Mouse (Mus musculus): ENCODE data around the gene Zfp512b. TPM values are rescaled to one million over a fixed set of nuclear protein-coding genes. Genes with fewer than 3 reads are reported as not detected.

The Zfp512b gene
- 76.7 and 101 TPM in 2 replicates for polyA plus RNA-seq (2012; rRNA removed)

DNA sequence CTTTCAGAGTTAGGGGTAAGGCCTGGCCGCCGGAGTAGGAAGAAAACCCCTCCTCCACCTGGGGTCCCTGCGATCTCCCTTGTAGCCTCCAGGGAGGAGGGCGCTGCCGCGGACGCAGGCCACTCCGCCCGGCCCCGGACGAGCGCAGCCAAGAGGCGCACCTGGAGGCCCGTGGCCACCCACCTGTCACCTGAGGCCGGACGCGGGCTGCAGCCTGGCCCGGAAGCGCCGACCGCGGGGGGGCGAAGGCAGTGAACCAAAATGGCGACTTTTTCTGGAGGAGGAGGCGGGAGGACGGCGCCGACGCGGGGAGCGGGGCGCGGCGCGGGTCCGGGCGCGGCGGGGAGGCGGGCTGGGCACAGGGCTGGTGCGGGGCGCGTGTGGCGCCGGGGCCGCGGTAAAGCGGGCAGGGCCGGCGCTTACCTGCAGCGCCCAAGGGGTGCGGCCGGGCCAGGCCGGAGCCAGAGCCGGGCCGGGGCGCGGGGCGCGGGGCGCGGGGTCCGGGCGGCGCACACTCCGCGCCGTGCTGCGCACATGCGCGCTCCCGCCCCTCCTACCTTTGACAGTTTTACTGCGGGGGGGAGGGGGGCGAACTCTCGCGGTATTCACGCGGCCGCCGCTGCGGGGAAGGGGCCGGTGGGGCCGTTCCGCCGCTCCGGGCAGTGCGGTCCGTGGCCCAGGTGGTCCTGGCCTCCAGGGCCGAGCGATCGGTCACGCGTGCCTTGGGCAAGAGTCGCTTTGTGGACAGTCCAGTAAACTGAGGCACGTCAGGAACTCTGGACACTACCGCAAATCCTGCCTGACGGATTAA is at the start of gene Zfp512b:
TSS of gene Zfp512b (minus strand) at position 573 of the 811 bp plus-strand sequence.
- peak in 1 of 2 experiments; percentile 59 for DNase-seq (ENCODE audit: extremely low spot score in 1 of 2, low spot score in 1 of 2)

DNA sequence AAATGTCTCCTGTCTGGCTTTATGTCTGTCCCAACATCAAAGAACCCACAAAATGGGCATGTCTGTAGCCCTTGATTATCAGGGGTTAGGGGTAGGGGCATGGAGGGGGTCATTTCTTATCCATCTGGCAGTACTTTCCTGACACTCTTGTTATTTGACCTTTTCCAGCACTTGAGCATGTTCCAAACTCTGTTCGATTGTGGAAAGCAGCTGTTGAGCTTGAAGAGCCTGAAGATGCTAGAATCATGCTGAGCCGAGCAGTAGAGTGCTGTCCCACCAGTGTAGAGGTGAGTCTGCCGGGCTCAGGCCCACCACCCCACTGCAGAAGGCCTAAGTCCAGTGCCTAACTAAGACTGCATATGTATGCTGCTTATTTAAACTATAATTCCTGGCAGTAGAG is 43.3 kb upstream of the Zfp512b start:
- DNase-seq (ENCODE audit: extremely low spot score in 1 of 2, low spot score in 1 of 2) = no peak

DNA sequence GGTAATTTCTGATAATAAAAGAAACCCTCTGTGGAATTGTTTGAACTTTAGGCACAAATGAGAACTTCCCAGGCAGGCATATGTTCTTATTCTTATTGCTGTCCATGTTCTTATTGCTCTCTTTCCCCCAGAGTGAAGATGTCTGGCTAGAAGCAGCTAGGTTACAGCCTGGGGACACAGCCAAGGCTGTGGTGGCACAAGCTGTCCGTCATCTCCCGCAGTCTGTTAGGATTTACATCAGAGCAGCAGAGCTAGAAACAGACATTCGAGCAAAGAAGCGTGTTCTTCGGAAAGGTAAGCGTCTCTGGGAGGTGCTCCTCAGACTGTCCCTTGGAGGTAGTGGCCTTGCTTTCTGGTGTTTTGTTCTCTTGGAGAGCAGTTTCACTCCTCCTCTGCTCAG is 40.0 kb upstream of the Zfp512b start:
- no peak for DNase-seq (ENCODE audit: extremely low spot score in 1 of 2, low spot score in 1 of 2)

DNA sequence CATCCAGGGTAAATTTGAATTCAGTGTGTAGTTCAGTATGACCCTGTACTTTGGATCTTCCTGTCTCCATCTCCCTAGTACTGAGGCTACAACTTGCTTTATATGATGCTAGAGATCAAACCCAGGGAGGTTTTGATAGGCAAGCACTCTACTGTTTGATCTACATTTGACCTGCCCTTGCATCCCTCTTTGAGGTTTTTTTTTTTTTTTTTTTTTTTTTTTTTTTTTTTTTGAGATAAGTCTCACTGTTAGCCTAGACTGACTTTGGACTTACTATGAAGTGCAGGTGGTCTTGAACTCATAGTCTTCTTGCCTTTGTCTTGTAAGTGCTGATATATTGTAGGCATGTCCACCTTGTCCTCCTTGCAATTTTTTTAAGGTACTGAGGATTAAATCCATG is 35.9 kb upstream of the Zfp512b start:
- DNase-seq (ENCODE audit: extremely low spot score in 1 of 2, low spot score in 1 of 2) = no peak

DNA sequence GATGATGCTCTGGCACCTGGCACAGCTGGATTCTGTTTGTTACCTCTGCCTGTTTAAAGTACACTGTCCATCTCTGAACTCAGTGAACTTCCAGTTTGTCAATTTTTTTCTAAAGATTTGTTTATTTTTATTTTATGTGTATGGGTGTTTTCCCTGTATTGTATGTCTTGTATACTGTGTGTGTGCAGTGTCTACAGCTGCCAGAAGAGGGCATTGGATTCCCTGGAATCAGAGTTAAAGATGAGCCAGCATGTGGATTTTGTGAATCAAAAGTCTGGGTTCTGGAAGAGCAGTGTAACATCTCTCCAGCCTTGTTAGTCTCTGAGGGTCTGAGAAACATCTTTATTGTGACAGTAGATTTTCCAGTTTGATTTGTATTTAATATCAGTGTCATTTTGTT is 30.8 kb upstream of the Zfp512b start:
- DNase-seq (ENCODE audit: extremely low spot score in 1 of 2, low spot score in 1 of 2) = peak in 1 of 2 experiments; percentile 32

DNA sequence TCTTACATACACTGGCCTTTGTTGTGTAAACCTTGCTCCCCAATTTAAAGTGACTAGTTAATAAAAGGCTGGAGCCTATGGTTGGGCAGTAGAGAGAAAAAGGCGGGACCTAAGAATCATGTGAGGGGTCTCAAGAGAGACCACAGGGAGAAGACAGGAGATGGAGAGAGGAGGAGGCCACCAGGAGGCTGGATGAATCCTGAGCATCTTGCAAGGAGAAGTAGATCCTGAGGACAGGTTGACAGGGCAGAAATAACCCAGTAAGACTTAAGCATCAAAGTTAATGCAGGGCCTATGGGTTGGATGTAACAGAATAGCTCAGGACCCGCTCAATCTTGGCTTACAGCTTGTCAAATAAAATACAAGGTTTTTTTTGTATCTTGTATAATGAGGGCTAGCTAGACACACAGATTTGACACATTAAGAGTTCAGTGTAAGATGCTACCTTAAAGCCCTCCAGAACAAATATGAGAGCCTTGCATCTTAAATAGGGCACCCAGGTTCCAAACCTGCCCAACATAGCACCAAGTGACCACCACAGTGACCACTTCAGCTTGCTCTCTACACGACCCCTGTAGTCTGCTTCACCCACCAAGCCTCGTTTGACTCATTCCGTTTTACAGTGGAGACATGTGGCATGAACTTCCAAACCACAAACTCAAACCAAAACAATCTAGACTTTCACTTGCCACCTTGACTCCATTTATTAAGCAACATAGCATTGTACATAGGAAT is 26.3 kb upstream of the Zfp512b start:
- no peak for DNase-seq (ENCODE audit: extremely low spot score in 1 of 2, low spot score in 1 of 2)

DNA sequence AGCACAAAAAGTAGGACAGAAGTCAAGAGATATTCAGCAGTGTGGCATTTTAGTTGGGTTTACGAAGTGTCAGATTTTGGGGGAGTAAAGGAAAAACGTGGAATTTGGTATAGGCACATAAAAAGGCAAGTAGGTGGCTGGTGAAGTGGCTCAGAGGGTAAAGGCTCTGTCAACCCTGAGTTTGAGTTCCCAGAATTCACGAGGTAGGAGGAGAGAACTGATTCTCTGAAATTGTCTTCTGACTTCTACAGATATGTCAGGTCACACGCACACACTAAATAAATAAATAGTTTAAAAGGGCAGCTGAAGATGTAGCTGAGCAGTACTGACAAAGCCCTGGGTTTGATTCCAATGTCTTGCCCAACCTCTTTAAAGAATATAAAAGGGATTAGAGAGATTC is 9.8 kb upstream of the Zfp512b start:
- no peak for DNase-seq (ENCODE audit: extremely low spot score in 1 of 2, low spot score in 1 of 2)

DNA sequence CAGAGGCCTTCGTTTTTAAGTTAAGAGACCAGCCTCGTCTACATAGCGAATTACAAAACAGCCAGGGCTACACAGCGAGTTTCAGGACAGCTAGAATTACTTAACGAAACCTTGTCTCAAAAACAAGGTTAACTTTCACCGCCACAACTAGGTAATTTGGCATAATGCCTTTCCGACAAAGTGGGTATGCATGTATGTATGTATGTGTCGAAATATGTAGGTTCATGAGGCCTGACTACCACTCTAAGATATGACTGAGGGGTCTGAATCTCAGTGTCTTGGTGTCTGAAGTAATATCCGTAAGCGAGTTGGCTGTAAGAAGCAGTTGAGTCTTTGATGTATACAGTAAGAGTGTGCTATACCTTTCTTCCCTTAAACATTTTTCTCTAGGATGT is 9.1 kb upstream of the Zfp512b start:
- no peak for DNase-seq (ENCODE audit: extremely low spot score in 1 of 2, low spot score in 1 of 2)

DNA sequence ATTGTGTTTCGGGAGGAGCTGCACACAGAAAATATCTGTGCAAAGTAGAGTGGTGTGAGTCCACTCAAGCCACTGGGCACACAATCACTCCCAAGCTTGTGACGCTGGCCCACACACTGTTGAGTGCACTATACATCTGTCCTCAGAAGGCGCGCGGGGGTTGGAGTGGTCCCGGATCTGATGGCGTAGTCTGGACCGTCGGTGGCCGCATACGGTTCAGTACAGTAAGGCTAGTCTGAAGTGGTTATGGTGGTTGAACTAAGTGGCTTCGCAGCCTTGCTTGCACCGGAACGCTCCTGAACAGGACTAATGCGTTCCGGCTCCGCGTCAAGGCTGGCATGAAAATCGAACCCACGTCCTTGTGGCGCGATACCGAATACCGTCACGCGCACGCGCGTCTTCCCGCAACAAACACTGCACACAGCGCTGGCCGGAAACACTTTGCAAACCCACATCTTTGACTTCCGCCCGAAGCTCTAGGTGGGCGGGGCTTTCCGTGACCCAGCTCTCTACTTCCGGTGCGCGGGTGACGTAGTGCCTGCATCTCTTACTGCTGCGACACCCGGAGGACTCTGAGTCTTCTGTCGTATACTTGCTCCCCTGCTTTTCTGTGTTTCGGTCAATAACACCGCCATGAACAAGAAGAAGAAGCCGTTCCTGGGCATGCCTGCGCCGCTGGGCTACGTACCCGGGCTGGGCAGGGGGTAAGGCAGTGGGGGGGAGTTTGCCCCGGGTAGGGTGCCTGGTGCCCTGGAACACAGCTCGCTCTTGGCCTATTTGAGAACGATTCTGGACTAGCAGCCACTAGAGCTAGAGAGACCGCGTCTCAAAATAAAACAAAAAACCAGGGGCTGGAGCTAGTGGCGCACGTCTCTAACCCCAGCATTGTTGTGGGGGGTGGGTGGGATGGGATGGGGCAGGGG is 8.5 kb upstream of the Zfp512b start:
- DNase-seq (ENCODE audit: extremely low spot score in 1 of 2, low spot score in 1 of 2) = peak; percentile 95 to 99

DNA sequence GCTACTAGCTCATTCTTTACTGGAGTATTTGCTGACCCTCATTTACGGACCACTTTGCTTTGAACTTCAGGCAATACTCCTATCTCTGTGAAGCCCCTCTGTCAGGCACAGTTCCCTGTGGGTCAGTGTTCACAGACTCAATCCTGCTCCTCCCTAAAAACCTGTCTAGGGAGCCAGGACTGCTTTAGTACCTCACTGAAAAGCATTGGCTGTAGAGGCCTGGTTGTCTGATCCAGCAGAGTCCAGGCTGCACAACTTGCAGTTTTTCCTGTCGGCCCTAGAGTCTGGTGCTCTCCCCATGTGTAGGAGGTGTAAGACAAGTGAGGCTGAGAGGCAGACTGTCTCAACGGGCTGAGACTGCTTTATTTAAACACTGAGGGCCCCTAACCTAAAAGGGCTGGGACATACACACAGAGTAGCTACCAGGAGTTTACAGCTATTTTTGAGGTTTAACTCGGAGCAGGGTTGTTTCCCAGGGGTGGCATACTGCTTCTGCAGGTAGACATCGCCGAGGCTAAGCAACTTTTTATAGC is 7.7 kb upstream of the Zfp512b start:
- DNase-seq (ENCODE audit: extremely low spot score in 1 of 2, low spot score in 1 of 2) = peak in 1 of 2 experiments; percentile 53

DNA sequence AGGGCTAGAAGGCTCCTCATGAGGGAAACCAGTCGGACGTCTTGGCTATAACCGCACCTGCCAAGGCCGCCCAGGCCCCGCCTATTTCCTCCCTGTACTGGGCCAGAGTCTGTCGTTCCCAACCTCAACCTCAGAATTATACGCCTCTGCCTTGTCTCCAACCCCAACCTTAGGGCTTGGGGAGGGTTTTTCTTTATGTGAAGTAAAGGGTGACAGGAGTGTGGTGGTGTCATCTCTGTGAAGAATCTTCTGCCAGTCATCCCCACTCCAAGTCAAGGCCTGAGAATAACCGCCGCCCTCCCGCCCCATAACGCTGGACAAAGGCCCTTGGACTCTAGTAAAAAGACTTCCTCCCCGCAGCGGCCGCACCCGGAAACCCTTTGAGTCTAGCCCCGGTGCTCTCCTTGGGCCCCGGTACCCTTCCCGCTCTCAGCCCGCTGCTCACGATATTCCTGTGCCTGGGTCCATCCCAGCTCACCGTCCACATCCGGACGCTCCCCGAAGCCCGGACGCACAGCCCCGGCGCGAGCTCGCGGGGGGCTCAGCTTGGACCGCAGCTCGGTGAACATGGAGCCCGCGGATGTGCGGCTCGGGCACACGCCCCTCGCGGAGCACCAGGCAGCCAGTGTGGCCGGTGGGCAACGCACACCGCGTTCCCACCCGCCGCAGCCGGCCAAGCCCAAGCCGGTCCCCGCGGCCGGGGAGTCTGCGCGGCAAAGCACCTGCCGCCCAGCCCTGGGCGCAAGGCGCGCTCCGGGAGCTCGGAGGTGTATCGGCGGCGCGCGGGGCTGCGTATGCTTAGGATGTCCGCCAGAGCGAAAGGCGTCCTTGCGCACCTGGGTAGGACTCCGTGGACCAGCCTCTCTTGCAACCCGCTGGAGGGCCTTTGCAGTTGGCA is 6.1 kb upstream of the Zfp512b start, which contains the start of gene Samd10:
TSS of gene Samd10 (minus strand) at position 759 of the 898 bp plus-strand sequence.
- DNase-seq (ENCODE audit: extremely low spot score in 1 of 2, low spot score in 1 of 2) = peak in 1 of 2 experiments; percentile 65

DNA sequence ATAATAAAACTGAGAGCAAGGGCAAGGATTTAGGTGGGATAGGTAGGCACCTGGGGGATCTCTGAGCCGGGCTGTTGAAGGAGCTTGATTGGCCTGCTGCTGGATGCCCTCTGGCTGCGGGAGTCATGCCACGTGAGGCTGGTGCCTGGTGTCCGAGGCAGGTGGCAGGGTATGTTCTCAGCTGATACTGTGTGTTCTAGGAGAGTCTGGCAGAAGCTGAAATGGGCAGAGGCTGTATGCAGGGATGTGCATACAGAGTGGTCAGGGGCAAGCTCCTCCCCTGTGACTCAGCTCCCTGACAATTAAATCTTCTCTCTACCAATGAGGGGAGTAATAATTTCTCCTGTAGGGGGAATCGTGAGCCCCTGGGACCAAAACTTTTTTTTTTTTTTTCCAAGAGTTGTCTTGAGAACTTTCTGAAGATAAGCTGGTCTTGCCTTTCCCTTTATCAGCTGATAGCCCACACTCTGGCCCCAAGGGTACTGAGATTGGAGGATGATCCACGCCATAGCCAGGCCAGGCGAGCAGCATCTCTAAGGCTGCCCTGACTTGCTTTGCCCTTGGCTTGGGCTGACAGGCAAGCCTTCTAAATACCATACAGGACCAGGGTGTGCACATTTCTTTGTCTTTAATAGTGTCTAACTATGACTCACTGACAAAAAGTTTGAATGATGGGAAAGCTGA is 4.9 kb upstream of the Zfp512b start:
- DNase-seq (ENCODE audit: extremely low spot score in 1 of 2, low spot score in 1 of 2) = no peak

DNA sequence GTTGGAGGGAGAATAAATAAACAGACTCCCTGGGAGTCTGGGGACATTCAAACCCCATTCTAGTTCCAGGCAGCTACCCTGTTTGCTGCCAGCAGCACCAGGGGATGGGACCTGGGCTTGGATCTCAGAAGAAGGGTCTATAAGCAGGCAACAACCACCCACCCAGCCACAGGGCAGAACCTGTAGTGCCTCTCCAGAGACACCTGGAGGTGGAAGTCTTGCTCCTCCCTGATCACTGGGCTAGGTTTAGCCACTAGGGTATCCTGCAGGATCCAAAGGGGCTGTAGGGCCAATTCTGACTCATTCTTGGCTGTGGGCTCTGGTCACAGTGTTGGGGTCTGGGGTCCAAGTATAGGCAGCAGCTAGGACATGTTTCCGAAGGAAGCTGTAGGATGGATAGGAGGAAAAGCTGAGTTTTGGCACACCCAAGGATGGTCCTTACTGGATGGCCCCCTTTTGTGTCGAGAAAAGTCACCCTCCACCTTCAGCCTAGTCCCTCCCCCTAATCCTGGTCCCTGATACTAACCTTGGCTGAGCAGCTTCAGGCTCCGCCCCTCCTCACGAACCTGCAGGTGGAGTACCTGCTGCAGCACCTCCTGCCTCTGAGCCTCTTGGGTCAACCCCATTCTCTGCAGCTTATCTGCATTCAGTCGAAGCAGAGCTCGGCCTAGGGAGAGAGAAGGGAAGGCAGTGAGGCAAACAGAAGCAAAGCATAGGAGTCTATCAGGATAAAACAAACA is 3.8 kb upstream of the Zfp512b start:
- DNase-seq (ENCODE audit: extremely low spot score in 1 of 2, low spot score in 1 of 2) = no peak

DNA sequence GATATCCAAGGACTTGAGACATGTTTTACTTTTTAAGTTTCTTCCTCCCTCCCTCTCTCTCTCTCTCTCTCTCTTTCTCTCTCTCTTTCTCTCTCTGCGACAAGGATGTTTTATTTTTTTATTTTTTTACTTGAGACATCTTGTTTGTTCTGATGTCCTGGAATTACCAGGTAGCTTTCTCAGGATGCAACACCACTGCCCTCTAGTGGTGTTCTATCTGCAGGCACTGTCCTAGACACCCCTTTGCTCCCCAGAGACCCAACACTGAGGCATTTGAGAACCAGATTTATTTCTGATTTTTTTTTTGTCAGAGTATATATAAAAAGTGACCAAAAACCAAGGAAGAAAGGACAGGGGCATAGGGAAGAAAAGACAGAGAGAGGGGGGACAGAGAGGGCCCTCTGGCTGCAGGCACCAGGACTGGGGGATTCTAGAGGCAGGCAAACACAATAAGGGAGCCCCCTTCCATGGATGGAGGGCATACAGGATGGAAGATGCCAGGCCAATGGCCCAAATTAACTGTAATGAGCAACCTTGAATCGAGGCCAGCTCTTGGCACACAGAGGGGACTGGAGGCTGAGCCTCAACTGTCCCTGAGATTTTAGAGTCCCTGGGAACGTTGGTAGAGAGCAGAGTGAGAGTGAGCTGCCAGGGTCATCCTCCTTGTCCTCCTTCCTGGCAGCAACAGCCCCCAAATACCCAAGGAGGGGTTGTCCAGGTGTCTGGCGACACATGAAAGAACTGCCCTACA is 2.5 kb upstream of the Zfp512b start:
- peak in 1 of 2 experiments; percentile 79 for DNase-seq (ENCODE audit: extremely low spot score in 1 of 2, low spot score in 1 of 2)

DNA sequence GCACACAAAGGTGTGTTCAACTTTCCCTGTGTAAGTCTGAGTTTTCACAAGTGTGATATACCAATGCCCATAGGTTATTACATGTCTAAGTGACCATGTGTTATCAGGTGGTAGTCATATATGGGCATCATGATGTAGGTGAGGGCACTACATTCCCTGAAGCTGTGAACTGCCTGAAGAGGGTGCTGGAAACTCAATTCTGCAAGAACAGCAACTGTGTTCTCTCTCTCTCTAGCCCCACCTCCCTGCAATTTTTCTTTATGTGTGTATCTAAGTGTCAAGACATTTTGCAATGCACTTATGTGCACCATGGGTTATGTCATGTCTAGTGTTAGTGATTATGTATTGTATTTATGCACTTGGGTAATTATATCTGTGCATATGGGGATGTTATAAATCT is 1.3 kb upstream of the Zfp512b start:
- DNase-seq (ENCODE audit: extremely low spot score in 1 of 2, low spot score in 1 of 2) = no peak

DNA sequence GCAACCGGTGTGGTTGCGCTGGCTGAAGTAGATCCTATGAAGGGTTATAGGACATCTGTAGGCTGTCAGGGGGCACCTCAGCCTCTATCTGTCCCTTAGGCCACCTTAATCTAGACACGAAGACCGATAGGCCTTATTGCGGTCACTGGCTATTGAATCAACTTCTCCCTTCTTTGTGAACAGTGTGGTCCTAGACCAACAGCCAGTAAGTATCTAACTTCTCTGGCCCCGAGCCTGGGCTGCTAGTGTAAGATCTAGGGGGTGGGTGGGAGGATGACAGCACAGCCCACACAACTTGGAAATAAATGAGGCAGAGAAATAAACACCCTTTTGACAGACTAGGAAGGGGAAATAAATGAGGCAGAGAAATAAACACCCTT is 429 bp upstream of the Zfp512b start:
- DNase-seq (ENCODE audit: extremely low spot score in 1 of 2, low spot score in 1 of 2) = peak in 1 of 2 experiments; percentile 50

DNA sequence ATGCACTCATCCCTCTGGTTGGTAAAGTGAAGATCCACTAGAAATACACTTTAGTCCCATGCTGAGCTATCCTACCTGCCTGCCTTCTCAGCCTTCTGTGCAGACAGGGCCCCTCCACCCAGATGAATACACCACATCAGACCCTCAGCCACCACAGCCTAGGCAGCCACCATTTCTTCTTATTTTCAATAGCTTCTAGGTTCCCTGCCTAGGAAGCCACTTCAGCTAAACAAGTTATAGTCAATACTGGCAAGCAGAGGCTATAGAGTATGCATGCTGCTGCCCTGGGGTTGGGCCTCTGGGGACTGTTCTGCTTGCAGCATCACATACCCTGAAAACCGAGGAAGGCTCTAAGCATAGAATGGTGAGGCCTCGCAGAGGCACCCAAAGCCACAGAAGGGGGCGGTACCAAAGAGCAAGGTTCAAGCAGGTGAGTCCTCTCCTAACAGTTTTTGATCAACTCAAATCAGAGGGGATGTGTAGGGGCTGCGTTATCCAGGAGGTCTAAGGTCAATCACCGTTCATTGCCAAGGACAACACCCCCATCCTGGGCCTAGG is 996 bp downstream of the Zfp512b start, which contains the start of gene Prpf6:
TSS of gene Prpf6 (plus strand) at position 341 of the 558 bp plus-strand sequence.
- no peak for DNase-seq (ENCODE audit: extremely low spot score in 1 of 2, low spot score in 1 of 2)
